Mouse (Mus musculus) retina, postnatal 7 days (tissue): ENCODE measurements at regions not wholly inside any gene's neighbourhood (a gene's known extent, or its start where the extent isn't known, plus 50 kb on each side); places are given as distances from the start of the nearest gene placed in this dataset.

Experiments
- DNase-seq: peaks from one replicate; pipeline ENCODE4 v3.0.0-alpha.2; 2012; ENCODE audit warnings: low read depth, low spot score

DNA sequence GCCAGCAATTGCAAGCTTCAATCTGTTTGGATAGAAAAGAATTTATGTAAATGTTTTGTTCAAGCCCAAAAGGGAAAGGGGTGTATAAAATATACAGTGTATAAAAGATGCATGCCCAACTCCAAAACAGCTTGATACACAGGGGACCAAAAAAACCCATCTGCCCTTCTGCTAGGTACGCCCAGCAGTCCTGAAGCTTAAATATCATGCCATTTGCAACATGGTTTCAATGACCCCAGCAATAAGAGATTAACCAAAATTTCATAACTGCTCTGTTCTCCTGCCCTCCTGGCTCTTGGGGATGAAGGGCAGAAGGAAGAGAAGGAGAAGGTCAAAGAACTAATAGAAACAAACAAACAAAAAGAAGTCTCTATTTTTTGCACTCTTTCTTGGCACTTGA is 158.4 kb downstream of the Gm11361 start:
- DNase-seq: no peak

DNA sequence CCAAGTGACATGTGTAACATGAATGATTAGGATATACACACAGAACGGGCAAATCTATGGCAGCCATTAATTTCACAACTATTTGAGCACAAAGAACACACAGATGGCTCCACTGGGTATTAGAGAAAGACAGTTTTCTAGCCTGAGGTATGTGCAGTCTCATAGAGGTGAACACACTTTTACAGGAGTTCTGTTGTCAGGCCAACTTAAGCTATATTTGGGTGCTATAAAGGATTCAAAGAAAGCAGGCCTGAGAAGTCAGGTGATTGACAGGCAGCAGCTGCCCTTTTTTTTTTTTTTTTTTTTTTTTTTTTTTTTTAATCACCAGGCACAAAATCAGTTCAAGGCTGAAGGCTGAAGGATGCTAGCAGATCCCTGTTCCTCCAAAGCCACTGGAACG is 153.0 kb downstream of the Gm11361 start:
- DNase-seq: no peak

DNA sequence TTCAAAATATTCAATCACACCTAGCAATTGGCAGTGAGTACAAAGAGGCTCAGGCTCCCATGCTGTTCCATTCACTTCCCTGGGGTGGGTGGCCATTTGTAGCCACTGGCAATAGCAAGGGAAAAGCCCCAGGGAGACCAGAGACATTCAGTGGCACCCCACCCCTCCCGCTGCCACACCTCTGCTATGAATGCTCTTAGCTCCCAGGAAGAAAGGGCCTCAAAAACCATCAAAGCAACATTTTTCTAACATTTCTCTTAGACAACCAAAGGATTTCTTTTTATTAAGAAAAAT is 152.2 kb downstream of the Gm11361 start:
- no peak for DNase-seq

DNA sequence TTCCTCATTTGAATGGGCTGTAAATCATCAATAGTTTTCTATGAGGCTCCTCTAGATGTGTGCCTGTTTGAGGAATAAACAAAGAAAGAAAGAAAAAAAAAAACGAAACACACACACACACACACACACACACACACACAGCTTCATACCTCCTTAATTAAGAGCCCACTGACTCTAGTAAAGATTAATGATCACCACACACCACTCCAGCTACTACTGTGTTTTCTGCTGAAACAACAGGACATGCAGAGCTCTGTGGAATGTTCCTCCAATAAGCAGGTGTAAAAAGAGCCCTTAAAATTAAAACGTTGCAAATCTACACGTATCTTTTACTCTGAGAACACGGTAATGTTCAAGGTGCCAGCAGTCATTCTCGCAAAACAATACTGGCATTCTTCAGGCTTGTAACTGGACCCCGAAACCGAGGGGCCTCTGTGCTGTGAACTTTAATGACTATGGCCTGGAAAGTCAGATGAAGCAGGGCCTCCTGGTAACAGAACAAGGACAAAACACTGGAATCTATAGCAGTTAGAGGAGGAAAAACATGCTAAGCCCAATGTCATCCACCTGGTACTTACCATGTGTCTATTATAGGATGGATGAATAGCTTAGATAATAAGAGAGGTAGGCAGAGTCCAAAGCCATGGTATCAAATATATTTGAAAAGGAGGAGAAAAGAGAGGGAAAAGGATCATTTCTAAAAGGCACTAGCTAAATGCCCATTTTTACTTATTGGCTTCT is 151.7 kb downstream of the Gm11361 start:
- DNase-seq: no peak

DNA sequence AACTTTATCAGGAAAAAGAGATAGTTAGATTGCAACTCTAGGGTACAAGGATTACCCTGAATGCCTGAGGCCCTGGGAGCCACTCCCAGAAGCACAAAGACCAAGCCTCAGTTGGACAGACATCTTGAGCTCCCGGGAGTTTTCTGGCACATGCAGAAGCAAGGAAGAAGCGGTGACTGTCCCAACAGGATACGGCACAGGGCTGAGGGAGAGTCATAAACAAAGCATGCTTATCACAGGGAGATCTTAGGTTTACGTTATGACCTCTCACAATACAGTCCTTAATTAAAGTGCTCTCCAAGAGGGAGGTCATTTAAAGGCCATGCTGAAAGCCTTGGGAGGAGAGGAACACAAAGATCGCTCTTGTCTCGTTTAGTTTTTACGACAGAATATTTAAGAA is 143.1 kb downstream of the Gm11361 start:
- no peak for DNase-seq
